ENCODE assay signal across 7 mouse cellular contexts in the genomic region with DNA sequence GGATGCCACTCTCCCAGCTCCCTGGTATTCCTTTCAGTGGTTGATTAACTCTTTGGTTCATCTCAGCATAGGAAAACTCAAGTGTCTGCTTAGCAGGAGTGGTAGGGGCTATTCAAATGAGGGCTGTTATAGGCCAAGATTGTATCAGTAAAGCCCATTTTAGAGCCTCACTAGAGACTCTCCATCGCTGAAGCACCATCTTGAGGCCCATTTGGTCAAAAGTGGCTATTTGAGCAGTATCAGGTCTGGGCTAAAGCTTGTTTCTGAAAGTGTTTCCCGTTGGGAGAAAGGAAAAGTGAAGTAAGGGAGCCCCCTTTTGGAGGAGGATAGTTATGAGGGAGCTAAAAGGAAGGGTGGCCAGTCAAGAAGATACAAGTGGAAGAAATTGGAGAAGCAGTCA.
A peak's percentile ranks its signal among the peaks of the same experiment; 100 is the strongest.
DNase-seq lines count a peak whose midpoint lies in the region; TF ChIP-seq lines count a peak whose summit lies in the region.

No protein-coding gene starts in this region.

- no peak for TF ChIP-seq POLR2A in brain, embryonic 14.5 days (IDR thresholded peaks at IDR 0.05; ENCODE audit: borderline replicate concordance, extremely low read depth, insufficient read depth, insufficient read length, poor library complexity, severe bottlenecking)

- peak; percentile 43; the same call in 1 of the 2 replicates for TF ChIP-seq CTCF in brain, embryonic 14.5 days (IDR thresholded peaks at IDR 0.05; ENCODE audit: borderline replicate concordance, extremely low read depth, insufficient read depth, insufficient read length)

- DNase-seq in left cerebral cortex, adult 11 months (ENCODE audit: low spot score), result peak; percentile 22
- DNase-seq in left cerebral cortex, adult 8-10 months (ENCODE audit: low spot score in 2 of 2), result no peak
- peak; percentile 86 for DNase-seq in brain, embryonic 14.5 days (ENCODE audit: low read depth)
- DNase-seq in embryo, embryonic 11 days, result peak; percentile 57
- peak; percentile 9 to 58 for DNase-seq in layer of hippocampus, postnatal 14 days (ENCODE audit: low spot score in 2 of 2)
- DNase-seq in retina, postnatal 1 day, result peak; percentile 53
- no peak for DNase-seq in ovary, postnatal 36 days (ENCODE audit: low spot score)

Comparison
In these comparisons a context has a peak if more than half of its experiments do, and no peak if none do; other contexts are left out.
1. DNase-seq: peak in left cerebral cortex, adult 11 months (single experiment), brain, embryonic 14.5 days (single experiment), embryo, embryonic 11 days (single experiment), layer of hippocampus, postnatal 14 days (2 of 2) and retina, postnatal 1 day (single experiment); none in left cerebral cortex, adult 8-10 months (0 of 2) and ovary, postnatal 36 days (single experiment).